Mouse (Mus musculus): ENCODE data around the gene Fgd6. TPM values are rescaled to one million over a fixed set of nuclear protein-coding genes. Genes with fewer than 3 reads are reported as not detected.

Gene Fgd6
- polyA plus RNA-seq, 1 experiment from 2014 or later = 3.0 TPM

GRCm38 (mm10) chr10:94047845-94048559 lies 12.2 kb downstream of the Fgd6 start:
- WGBS = 59% methylated on average over 10 of the region's 10 CpGs
- Histone ChIP-seq H3K36me3 (peaks cover 25% of the 10 kb centered on the region), H3K27ac (0 out of 2 replicates have a peak overlapping the region, but pooled peaks have one; percentile 19), H3K9me3 (replicated peaks) (no peaks in the 10 kb centered on the region), H3K27me3 (no peaks in the 10 kb centered on the region), H3K4me2 (no peak overlapping the region), H3K4me3 (replicated peaks) (no peak overlapping the region), H3K4me1 (peaks cover 22% of the 10 kb centered on the region), H3K9ac (no peak overlapping the region)
- peak; percentile 49; the same call in 1 of the 2 replicates for ATAC-seq (replicated peaks; ENCODE audit: low FRiP score)

- whole genome bisulfite sequencing = 55% methylated on average over 8 of the region's 8 CpGs
- no peak overlapping the region for H3K9ac ChIP-seq
- no peaks in the 10 kb centered on the region for H3K27me3 ChIP-seq
- ATAC-seq (replicated peaks; ENCODE audit: low FRiP score) = 0 out of 2 replicates have a peak, but pooled peaks have one; percentile 29
- H3K4me2 ChIP-seq = no peak overlapping the region
- H3K4me3 ChIP-seq (replicated peaks) = no peak overlapping the region
- peaks cover 22% of the 10 kb centered on the region for H3K4me1 ChIP-seq
- no peak overlapping the region for H3K27ac ChIP-seq
- peaks cover 21% of the 10 kb centered on the region for H3K36me3 ChIP-seq
- H3K9me3 ChIP-seq (replicated peaks) = no peaks in the 10 kb centered on the region
Measured at GRCm38 (mm10) chr10:94049121-94049520, 13.3 kb downstream of the Fgd6 start.

- H3K27ac ChIP-seq = no peak overlapping the region
- H3K9me3 ChIP-seq (replicated peaks) = no peaks in the 10 kb centered on the region
- H3K4me1 ChIP-seq = peaks cover 22% of the 10 kb centered on the region
- H3K27me3 ChIP-seq = no peaks in the 10 kb centered on the region
- H3K36me3 ChIP-seq = peaks cover 5% of the 10 kb centered on the region
- H3K4me3 ChIP-seq (replicated peaks) = no peak overlapping the region
- no peak for ATAC-seq (replicated peaks; ENCODE audit: low FRiP score)
- 94% methylated on average over 5 of the region's 5 CpGs for WGBS
- no peak overlapping the region for H3K9ac ChIP-seq
- no peak overlapping the region for H3K4me2 ChIP-seq
Measured at GRCm38 (mm10) chr10:94050736-94051135, 14.9 kb downstream of the Fgd6 start.

- 84% methylated on average over 6 of the region's 6 CpGs for WGBS
- ATAC-seq (replicated peaks; ENCODE audit: low FRiP score) = no peak
- no peaks in the 10 kb centered on the region for H3K27me3 ChIP-seq
- H3K36me3 ChIP-seq = no peaks in the 10 kb centered on the region
- H3K4me3 ChIP-seq (replicated peaks) = no peak overlapping the region
- no peak overlapping the region for H3K4me2 ChIP-seq
- no peaks in the 10 kb centered on the region; the same call in 1 of the 2 replicates for H3K4me1 ChIP-seq
- H3K9ac ChIP-seq = no peak overlapping the region
- no peaks in the 10 kb centered on the region for H3K9me3 ChIP-seq (replicated peaks)
- H3K27ac ChIP-seq = no peak overlapping the region
Measured at GRCm38 (mm10) chr10:94056487-94056886, 20.7 kb downstream of the Fgd6 start.

GRCm38 (mm10) chr10:94059618-94060055 lies 23.8 kb downstream of the Fgd6 start:
- WGBS = 84% methylated on average over 8 of the region's 8 CpGs
- no peak for ATAC-seq (replicated peaks; ENCODE audit: low FRiP score)

GRCm38 (mm10) chr10:94060190-94060589 lies 24.4 kb downstream of the Fgd6 start:
- no peak for ATAC-seq (replicated peaks; ENCODE audit: low FRiP score)
- no peaks in the 10 kb centered on the region; the same call in 1 of the 2 replicates for H3K4me1 ChIP-seq
- WGBS = 57% methylated on average over 8 of the region's 8 CpGs
- no peaks in the 10 kb centered on the region for H3K9me3 ChIP-seq (replicated peaks)
- H3K36me3 ChIP-seq = no peaks in the 10 kb centered on the region
- H3K27me3 ChIP-seq = no peaks in the 10 kb centered on the region
- no peak overlapping the region for H3K9ac ChIP-seq
- no peak overlapping the region for H3K27ac ChIP-seq
- H3K4me3 ChIP-seq (replicated peaks) = no peak overlapping the region
- no peak overlapping the region for H3K4me2 ChIP-seq

More at GRCm38 (mm10) chr10:94059618-94060055, 23.8 kb downstream of the Fgd6 start:
- no peak overlapping the region for H3K27ac ChIP-seq
- H3K9me3 ChIP-seq (replicated peaks) = no peaks in the 10 kb centered on the region
- no peak overlapping the region for H3K4me2 ChIP-seq
- no peaks in the 10 kb centered on the region for H3K27me3 ChIP-seq
- no peak overlapping the region for H3K4me3 ChIP-seq (replicated peaks)
- H3K36me3 ChIP-seq = no peaks in the 10 kb centered on the region
- no peaks in the 10 kb centered on the region; the same call in 1 of the 2 replicates for H3K4me1 ChIP-seq
- H3K9ac ChIP-seq = no peak overlapping the region

- no peak for ATAC-seq (replicated peaks; ENCODE audit: low FRiP score)
Measured at GRCm38 (mm10) chr10:94062357-94062756, 26.6 kb downstream of the Fgd6 start.

GRCm38 (mm10) chr10:94066896-94067295 lies 31.1 kb downstream of the Fgd6 start:
- no peak overlapping the region for H3K4me2 ChIP-seq
- no peak overlapping the region for H3K27ac ChIP-seq
- 64% methylated on average over 3 of the region's 3 CpGs for WGBS
- no peaks in the 10 kb centered on the region for H3K4me1 ChIP-seq
- ATAC-seq (replicated peaks; ENCODE audit: low FRiP score) = no peak
- H3K27me3 ChIP-seq = no peaks in the 10 kb centered on the region
- H3K9me3 ChIP-seq (replicated peaks) = no peaks in the 10 kb centered on the region
- no peaks in the 10 kb centered on the region for H3K36me3 ChIP-seq
- no peak overlapping the region for H3K4me3 ChIP-seq (replicated peaks)
- H3K9ac ChIP-seq = no peak overlapping the region

More at GRCm38 (mm10) chr10:94062357-94062756, 26.6 kb downstream of the Fgd6 start:
- no peak overlapping the region for H3K4me3 ChIP-seq (replicated peaks)
- no peak overlapping the region for H3K4me2 ChIP-seq
- no peaks in the 10 kb centered on the region; the same call in 1 of the 2 replicates for H3K4me1 ChIP-seq
- H3K27ac ChIP-seq = no peak overlapping the region
- no peak overlapping the region for H3K9ac ChIP-seq
- no peaks in the 10 kb centered on the region for H3K36me3 ChIP-seq
- WGBS = 77% methylated on average over 5 of the region's 5 CpGs
- H3K27me3 ChIP-seq = no peaks in the 10 kb centered on the region
- no peaks in the 10 kb centered on the region for H3K9me3 ChIP-seq (replicated peaks)

GRCm38 (mm10) chr10:94068701-94069100 lies 32.9 kb downstream of the Fgd6 start:
- Histone ChIP-seq H3K9me3 (replicated peaks) (no peaks in the 10 kb centered on the region), H3K27me3 (no peaks in the 10 kb centered on the region), H3K4me2 (no peak overlapping the region), H3K27ac (no peak overlapping the region), H3K9ac (no peak overlapping the region), H3K4me3 (replicated peaks) (no peak overlapping the region), H3K36me3 (no peaks in the 10 kb centered on the region), H3K4me1 (peaks cover 9% of the 10 kb centered on the region)
- 61% methylated on average over 5 of the region's 5 CpGs for WGBS
- peak; percentile 63; the same call in 1 of the 2 replicates for ATAC-seq (replicated peaks; ENCODE audit: low FRiP score)

GRCm38 (mm10) chr10:94071641-94072040 lies 35.8 kb downstream of the Fgd6 start:
- no peak overlapping the region for H3K27ac ChIP-seq
- no peak overlapping the region for H3K9ac ChIP-seq
- 86% methylated on average over 7 of the region's 7 CpGs for WGBS
- no peak overlapping the region for H3K4me2 ChIP-seq
- H3K4me3 ChIP-seq (replicated peaks) = no peak overlapping the region
- peaks cover 11% of the 10 kb centered on the region for H3K4me1 ChIP-seq
- no peak for ATAC-seq (replicated peaks; ENCODE audit: low FRiP score)
- H3K36me3 ChIP-seq = no peaks in the 10 kb centered on the region
- no peaks in the 10 kb centered on the region for H3K9me3 ChIP-seq (replicated peaks)
- H3K27me3 ChIP-seq = no peaks in the 10 kb centered on the region

- H3K9me3 ChIP-seq (replicated peaks) = no peaks in the 10 kb centered on the region
- 0 out of 2 replicates have a peak overlapping the region, but pooled peaks have one; percentile 29 for H3K27ac ChIP-seq
- no peak overlapping the region for H3K4me3 ChIP-seq (replicated peaks)
- H3K27me3 ChIP-seq = no peaks in the 10 kb centered on the region
- ATAC-seq (replicated peaks; ENCODE audit: low FRiP score) = no peak
- no peaks in the 10 kb centered on the region for H3K36me3 ChIP-seq
- 54% methylated on average over 10 of the region's 10 CpGs for WGBS
- H3K4me2 ChIP-seq = no peak overlapping the region
- peaks cover 14% of the 10 kb centered on the region for H3K4me1 ChIP-seq
- no peak overlapping the region for H3K9ac ChIP-seq
Measured at GRCm38 (mm10) chr10:94072261-94072915, 36.6 kb downstream of the Fgd6 start.

- 0 out of 2 replicates have a peak overlapping the region, but pooled peaks have one; percentile 29 for H3K27ac ChIP-seq
- no peak for ATAC-seq (replicated peaks; ENCODE audit: low FRiP score)
- no peak overlapping the region for H3K9ac ChIP-seq
- no peaks in the 10 kb centered on the region for H3K9me3 ChIP-seq (replicated peaks)
- no peaks in the 10 kb centered on the region for H3K27me3 ChIP-seq
- 77% methylated on average over 4 of the region's 4 CpGs for WGBS
- H3K4me3 ChIP-seq (replicated peaks) = no peak overlapping the region
- no peaks in the 10 kb centered on the region for H3K36me3 ChIP-seq
- peaks cover 14% of the 10 kb centered on the region for H3K4me1 ChIP-seq
- no peak overlapping the region for H3K4me2 ChIP-seq
Measured at GRCm38 (mm10) chr10:94072916-94073465, 37.2 kb downstream of the Fgd6 start.
